Mouse (Mus musculus) adrenal gland, postnatal 0 days (tissue): ENCODE measurements around the gene Cd101. TPM values are rescaled to one million over a fixed set of nuclear protein-coding genes. Genes with fewer than 3 reads are reported as not detected.

Experiments
- polyA plus RNA-seq: library from polyadenylated mRNA; unstranded; fragments of >200 nt; fragmentation: Nextera tagmentation; extraction: Ambion mirVana; gene quantifications from 2 replicates; pipeline ENCODE4 v1.2.1, GENCODE M21; 2015

Cd101 gene
- 0.13 and 0.14 TPM in 2 replicates for polyA plus RNA-seq

GRCm38 (mm10) chr3:101029339-101029738 is at the start of gene Cd101:
Gene Cd101, minus strand, starts transcription at chr3:101029556.

GRCm38 (mm10) chr3:100969176-100969917 is 60.0 kb downstream of the Cd101 start, which contains the start of gene Ttf2:
Gene Ttf2, minus strand, starts transcription at chr3:100969663.

Other genes with a start within 250 kb of the Cd101 start
- gene Vtcn1, start 204.1 kb downstream of the Cd101 start, polyA plus RNA-seq = 0.29 and 0.36 TPM in 2 replicates
- 3.5 and 4.2 TPM in 2 replicates for gene Trim45, start 107.4 kb downstream of the Cd101 start, polyA plus RNA-seq
- gene Ttf2, start 59.9 kb downstream of the Cd101 start, polyA plus RNA-seq = 3.8 and 6.8 TPM in 2 replicates
- gene Ptgfrn, start 80.7 kb upstream of the Cd101 start, polyA plus RNA-seq = 2.5 and 3.2 TPM in 2 replicates